Mouse (Mus musculus): Measurements from ENCODE around the gene Arhgap23.

Arhgap23 gene

DNA sequence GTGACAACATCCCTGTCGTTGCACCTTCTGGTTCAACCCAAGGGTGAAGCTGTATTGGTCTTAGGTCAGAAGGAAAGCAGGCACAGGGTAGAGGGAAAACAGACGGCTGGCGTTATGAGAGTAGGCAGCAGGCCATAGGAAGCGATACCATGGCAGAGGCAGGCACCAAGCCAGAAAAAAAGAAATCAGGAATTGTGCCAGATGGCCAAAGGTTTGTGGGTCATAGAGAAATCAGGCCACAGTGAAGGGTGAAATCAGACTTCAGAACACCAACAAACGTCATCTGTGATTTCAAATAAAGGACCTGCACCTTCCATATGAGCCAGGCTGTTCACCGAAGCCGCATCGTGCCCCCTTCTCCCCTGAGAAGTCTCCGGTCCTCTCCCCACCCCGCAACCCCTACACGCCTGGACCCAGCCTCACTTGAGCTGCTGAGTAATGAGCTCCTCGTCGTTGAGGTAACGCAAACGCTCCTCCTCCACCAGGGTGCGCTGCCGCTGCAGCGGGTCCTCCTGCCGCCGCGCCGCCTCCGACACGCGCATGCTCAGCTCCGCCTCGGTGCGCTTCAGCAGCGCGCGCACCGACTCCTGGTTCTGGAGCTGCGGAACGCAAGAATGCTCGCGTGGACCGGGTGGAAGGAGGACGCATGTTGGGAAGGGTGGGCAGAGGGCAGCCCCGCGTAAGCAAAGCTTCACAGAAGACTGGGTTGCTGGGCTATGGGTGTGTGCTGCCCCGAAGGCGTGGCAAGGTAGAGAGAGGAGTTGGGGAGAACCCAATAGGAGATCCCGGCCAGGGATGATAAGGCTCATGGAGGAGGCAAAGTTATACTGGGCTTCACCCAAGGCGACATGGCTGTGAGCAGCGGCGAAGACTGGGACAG, 116.3 kb downstream of the Arhgap23 start:
- peak; percentile 55 for DNase-seq (ENCODE audit: low read depth, low spot score)

DNA sequence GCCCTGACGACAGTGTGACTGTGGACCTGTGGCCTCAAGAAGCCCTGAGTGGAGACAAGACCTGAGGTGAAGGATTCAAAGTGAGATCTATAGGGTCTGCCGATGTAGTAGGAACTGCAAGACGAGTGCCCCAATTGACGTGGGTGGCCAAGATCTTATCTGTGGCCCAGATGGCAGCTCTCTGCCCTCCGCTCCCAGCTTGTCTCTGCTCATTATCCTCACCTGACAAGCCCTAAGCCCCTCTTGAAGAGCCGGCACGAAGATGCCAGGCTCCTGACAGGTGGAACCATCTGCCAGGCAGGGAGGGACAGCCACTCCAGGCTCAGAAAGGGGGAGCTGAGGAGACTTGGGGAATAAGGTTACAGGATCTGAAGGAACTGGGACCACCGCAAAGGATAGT, 117.0 kb downstream of the Arhgap23 start:
- no peak for DNase-seq (ENCODE audit: low read depth, low spot score)

GRCm38 (mm10) chr11:97532950-97533582, 117.7 kb downstream of the Arhgap23 start:
- DNase-seq (ENCODE audit: low read depth, low spot score) = no peak

- DNase-seq (ENCODE audit: low read depth, low spot score) = no peak
These were observed 118.3 kb downstream of the Arhgap23 start for GRCm38 (mm10) chr11:97533653-97534052.

DNA sequence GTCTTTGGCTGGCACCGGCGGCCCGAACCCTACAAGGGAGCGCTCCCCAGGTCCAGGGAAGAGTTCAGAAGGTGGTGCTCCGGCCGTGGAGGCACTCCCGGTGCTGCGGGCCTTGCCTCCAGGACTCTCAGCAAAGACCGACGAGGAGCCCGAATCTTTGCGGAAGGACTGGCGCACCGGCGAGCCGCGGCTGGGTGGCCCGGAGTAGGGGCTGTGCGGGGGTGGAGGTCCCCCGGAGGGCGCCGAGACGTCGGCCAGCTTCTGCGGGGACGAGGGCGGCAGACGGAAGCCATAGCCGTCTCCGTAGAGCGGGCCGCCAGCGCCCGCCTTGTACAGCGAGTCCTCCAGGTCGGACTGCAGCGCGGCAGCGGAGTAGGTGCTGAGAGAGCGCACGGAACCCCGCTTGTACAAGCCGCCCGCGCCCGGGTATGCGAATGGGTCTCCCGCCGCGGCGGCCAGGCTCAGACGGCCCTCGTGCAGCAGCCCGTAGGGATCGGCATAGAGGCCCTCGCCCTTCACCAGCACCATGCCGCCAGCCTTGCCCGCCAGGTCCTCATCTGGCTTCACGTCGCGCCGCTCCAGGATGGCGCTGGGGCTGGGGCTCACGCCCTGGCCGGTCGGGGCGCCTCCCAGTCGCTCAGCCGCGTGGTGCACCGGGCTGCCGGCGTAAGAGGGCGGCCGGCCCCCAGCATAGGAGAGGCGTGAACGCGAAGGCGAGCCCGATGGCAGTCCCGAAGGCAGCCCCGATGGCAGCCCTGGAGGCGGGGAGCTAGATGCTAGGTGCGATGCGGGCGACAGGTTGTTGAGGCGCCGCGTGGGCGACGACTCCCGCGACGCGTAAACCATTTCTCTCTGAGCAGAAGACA, 119.3 kb downstream of the Arhgap23 start:
- no peak for DNase-seq (ENCODE audit: low read depth, low spot score)

DNA sequence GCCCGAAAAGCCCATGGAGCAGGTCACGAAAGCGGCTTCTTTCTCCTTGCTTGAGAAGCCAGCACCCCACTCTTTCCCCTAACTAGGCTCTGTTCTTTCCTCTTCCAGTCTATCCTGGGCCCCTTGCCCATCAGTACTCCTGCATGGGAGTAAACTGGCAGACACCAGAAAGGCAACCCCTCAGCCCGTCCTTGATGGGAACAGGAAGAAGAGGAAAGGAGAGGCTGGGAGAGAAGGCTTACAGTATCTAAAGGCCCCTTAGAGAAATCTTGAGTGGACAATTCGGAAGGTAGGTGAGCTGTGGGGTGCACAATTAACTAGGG, 119.9 kb downstream of the Arhgap23 start:
- no peak for DNase-seq (ENCODE audit: low read depth, low spot score)

- no peak for DNase-seq (ENCODE audit: low read depth, low spot score)
These were observed 120.3 kb downstream of the Arhgap23 start for GRCm38 (mm10) chr11:97535660-97536059.

GRCm38 (mm10) chr11:97536083-97536747, 120.9 kb downstream of the Arhgap23 start:
- DNase-seq (ENCODE audit: low read depth, low spot score) = no peak

DNA sequence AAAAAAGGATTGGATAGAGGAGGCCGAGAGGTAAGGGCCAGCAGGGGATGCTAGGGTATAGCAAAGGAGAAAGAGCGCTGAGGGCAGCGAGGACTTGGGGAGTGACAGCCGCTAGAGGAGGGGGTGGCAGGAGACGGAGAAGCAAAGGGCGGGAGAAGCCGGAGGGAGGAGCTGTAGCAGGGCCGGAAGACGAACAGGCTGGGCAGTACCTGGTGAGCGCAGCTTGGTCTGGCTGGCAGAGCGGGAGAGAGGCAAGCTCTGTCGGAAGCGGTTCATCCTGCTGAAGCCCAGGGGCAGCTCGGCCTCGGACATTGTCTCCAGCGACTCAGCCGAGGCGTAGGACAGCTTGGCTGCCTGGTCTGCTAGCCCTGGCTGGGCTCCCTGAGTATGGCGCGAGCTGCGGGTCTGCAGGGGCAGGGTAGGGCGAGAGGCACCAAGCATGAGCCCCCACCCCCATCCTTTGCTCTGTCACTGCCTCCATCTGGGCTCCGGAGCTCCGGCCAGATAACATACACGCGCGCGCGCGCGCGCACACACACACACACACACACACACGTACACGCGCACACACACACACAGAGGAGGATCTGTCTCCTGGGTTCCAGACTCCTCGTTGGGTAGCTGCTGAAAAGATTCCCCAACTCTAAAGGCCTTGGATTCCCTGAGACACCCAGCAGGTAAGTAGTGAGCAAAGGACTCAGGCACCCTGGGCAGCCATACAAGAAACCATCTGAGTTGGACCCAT, 121.7 kb downstream of the Arhgap23 start:
- no peak for DNase-seq (ENCODE audit: low read depth, low spot score)

DNA sequence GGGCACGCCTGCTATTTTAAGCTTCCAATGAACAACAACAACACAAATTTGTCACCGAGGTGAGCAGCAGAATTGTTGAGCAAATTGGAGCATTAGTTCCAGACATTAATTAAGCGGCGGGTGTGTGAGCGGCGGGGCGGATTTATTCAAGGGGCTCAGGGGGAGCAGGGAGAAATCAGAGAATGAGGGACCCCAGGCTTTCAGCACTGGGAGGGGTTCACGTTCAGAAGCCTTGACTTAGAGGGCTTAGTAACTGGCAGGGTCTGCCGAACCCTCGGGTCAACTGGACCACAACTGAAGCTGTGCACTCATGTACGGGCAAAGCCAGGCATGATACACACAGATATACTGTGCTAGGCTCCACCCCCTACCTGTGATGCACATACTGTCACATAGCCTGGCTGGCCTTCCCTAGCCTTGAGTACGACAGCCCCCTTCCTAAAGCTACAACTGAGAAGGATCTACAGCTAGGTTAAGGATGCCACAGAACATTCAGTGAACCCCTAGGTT, 122.3 kb downstream of the Arhgap23 start:
- DNase-seq (ENCODE audit: low read depth, low spot score) = no peak

DNA sequence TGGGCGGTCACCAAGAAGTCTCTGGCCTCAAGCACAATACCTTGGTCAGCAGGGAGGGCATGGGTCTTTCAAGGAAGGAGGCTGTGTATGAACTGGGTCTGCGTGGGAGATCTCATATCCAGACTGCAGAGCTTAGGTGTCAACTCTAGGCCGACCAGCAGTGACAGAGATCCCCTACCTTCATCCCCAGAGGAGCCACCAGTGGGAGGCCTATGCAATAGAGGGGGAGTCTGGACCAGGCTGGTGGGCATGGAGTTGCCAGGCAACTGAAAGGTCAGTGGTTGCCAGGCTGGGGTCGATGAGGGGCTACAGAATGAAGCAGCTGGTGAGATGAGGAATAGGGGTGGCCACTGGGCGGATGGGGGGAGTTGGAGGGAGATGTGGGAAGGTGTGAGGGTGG, 124.3 kb downstream of the Arhgap23 start:
- no peak for DNase-seq (ENCODE audit: low read depth, low spot score)

DNA sequence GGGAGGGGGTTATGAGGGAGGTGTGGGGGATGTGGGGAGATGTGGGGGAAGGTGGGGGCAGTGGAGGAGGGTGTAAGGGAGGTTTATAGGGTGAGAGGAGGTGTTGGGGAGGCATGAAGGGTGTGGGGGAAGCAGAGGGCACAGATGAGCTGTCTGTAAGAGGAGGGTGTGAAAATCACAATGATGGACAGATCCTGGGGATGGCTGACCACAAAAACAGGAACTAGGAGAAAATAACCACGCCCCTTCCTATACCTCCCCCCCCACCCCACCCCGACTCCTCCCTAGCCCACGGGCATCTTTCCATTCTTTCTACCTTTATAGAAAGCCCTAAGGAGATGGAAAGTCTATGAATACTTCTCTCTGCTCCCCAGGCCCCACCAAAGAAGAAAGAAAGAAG, 124.8 kb downstream of the Arhgap23 start:
- no peak for DNase-seq (ENCODE audit: low read depth, low spot score)

DNA sequence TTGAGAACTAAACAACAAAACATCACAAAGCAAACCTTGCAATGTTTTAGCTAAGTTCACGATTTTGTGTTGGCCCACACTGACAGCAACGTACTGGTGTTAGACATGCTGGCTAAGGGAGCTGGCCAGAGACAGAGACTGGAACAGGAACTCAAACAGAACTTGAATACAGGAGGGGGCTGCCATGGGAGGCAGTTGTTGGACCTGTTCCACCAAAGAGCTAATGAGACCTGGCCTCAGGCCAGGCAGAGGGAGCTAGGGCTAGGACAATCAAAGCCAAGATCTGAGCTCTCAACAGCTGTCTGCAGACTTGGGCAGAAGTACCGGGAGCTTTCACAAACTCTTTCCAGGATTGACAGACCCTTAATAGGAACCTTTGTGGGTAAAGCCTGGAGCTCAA, 125.3 kb downstream of the Arhgap23 start:
- DNase-seq (ENCODE audit: low read depth, low spot score) = no peak

DNA sequence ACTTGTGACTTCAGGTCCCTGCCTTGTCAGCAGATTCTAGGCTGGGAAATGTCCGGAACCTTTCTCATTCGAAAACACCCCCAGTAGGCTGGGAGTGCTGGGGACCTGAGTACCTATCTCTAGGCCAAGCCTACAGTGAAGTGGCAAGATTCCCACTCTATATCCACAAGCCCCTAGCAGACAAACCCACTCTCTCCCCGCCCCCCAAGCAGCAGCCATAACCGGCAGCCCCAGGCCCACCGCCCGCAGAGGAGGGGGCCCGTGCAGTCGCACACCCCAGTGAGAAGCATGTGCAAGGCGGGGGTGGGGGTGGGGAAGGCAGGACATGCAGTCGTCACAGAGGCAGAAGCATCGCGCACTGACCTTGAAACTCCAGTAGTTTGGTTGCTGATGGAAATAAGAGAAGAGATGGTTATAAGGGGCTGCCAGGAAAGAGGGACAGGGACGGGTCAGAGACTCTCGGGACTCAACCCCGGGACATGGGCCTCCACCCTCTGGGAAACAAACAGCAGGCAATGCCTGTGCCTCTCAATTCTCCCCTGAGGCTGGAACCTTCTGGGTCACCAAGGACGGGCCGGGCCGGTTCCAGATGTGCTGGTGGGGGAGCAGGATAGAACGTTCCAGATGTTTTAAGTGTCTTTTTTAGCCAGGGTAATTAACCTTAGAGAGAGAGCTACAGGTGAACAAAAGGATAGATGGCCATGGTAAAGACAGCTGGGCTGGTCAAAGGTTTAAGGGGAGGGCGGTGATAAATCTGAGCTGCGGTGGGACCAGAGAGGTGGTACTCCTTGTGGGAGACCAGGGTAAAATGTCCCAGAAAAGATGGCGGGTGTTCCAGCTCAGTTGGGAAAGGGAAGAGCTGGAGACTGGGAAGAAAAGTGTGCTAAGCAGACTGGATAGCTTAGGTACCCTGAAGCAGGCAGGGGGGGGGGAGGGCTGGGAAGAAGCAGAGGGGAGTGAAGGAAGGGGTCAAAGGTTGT, 127.1 kb downstream of the Arhgap23 start:
- no peak for DNase-seq (ENCODE audit: low read depth, low spot score)

GRCm38 (mm10) chr11:97543181-97543733, 127.9 kb downstream of the Arhgap23 start:
- DNase-seq (ENCODE audit: low read depth, low spot score) = no peak

DNA sequence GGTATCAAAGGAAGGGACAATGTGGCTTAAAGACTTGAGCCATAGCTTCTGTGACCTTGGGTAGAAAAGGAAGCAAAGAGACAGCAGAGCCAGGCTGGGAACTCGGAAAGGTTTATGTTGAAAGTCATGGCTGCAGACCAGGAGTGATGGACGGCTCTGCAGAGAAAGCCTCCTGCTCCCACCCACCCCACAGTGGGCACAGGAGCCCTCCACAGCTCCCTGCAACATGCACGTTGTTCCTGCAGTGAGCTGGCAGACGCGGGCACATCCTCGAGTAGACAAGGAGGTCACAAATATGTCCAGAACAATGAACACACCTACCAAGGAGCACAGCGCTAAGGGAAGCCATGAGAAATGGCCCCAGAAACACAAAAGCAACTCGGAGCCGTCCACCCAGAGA, 128.6 kb downstream of the Arhgap23 start:
- no peak for DNase-seq (ENCODE audit: low read depth, low spot score)

DNA sequence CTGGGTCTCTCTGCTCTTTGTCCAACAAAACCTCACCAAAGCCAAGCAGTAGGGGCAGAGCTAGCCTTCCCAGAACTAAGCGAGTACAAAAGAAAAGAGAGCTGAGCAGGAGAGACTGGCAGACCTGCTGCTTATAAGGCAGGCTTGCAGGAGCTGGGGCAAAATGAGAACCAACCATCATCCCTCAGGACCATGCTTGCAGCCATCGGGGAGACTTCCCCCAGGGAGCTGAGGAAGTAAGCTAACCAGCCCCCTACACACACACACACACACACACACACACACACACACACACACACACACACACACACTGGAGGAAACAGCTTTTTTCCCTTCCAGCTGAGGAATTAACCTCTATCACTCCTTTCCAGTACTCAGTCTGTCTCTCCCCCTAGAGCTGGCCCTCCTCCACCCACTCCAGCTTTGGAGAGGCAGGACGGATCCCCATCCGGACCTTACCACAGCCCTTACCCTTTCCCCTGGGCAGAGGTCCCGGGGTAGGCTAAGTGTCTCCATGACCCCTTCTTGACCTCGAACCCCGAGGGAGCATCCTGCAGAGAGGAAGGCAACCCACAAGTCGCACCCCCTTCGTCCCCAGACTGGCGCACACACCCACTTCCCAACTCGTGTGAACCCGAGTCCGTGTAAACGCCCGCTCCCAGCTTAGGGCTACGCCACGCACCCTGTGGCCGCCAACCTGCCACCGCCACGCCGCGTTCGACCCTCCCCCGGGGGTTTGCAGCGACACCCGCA, 130.7 kb downstream of the Arhgap23 start:
- DNase-seq (ENCODE audit: low read depth, low spot score) = no peak

DNA sequence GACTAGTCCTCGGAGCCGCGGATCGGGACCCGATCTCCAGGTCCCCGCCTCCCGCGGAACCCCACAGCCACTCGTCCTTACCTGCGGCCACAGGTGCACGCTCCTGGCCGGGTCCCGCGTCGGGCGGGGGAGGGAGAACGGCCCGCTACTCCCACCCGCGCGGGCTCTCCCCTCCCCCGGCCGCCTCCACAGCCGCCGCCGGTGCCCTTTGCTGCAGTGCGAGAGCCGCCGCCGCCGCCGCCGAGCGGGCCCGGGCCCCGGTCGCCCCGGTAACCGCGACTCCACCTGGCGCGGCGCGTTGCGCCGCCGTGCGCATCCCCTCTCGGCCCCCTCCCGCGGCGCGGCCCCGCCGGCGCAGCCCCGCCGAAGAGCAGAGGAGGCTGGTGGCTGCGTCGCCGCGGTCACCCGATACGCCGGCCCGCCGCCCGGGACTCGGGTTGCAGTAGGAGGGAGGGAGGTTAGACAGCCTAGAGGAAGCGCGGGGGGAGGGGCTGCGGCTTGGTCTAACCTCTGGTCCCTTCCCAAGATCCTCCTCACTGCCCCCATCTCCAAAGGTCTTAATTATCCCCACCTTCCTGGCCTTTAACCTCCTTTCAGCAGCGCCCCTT, 131.6 kb downstream of the Arhgap23 start:
- DNase-seq (ENCODE audit: low read depth, low spot score) = no peak

Data from 3T3-L1 (cell line).